Mouse (Mus musculus) brain, embryonic 14.5 days (tissue): ENCODE results near the gene Vars2.
A peak's percentile ranks its signal among the peaks of the same experiment; 100 is the strongest.

Experiments used
- CTCF ChIP-seq: fragments of 200-500 bp; IDR thresholded peaks from 2 replicates; pipeline ENCODE4 v1.5.1; 2012; ENCODE audit warnings: inconsistent platforms, mild to moderate bottlenecking, moderate library complexity, borderline replicate concordance; ENCODE audit not compliant: insufficient read depth, insufficient read length; ENCODE audit errors: extremely low read depth
- POLR2A ChIP-seq: fragments of 200-500 bp; IDR thresholded peaks from 2 replicates; pipeline ENCODE4 v1.6.1; 2012; ENCODE audit warnings: mild to moderate bottlenecking, inconsistent platforms, borderline replicate concordance; ENCODE audit not compliant: poor library complexity, insufficient read depth, insufficient read length, severe bottlenecking; ENCODE audit errors: extremely low read depth

DNA sequence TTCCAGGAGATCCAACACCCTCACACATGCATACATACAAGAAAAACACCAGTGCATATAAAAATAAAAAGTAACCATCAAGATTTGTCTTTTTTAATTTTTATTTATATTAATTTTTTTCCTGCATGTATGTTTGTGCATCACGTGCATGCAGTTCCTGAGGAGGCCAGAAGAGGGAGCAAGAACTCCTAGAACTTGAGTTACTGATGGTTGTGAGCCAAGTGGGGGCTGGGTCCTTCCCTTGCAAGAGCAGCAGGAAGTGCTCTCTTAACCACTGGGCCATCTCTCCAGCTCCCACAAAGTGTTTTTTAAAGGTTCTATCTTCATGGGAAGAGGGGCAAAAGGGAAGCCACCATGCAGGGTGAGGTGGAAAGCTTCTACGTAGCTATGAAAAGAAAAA lies 27.9 kb upstream of the Vars2 start:
- no peak for TF ChIP-seq POLR2A
- TF ChIP-seq CTCF, result peak; percentile 54; the same call in 1 of the 2 replicates
